Mouse (Mus musculus): ENCODE measurements at regions not wholly inside any gene's neighbourhood (a gene's known extent, or its start where the extent isn't known, plus 50 kb on each side); places are given as distances from the start of the nearest gene placed in this dataset.

- TF ChIP-seq CTCF (IDR thresholded peaks at IDR 0.05; ENCODE audit: low read depth) (no peak), EP300 (IDR thresholded peaks at IDR 0.05; ENCODE audit: low read depth) (no peak)
Measured at GRCm38 (mm10) chr12:46405674-46406073, 413.1 kb downstream of the Nova1 start.
